Mouse (Mus musculus) embryonic facial prominence, embryonic 12.5 days (tissue): ENCODE results near the gene Casd1. TPM values are rescaled to one million over a fixed set of nuclear protein-coding genes. Genes with fewer than 3 reads are reported as not detected.

Experiments used
- ATAC-seq: fragments of 200-750 bp; cut with Nextera tagmentation; 2 replicates; pipeline ENCODE4 v1.8.0; 2017; ENCODE audit not compliant: insufficient number of reproducible peaks, insufficient read depth, low FRiP score, low TSS enrichment
- H3K27ac ChIP-seq: fragments of 300-500 bp; sonication (generic); 2 replicates; pipeline ENCODE4 v1.5.1; 2016; ENCODE audit warnings: mild to moderate bottlenecking
- H3K27me3 ChIP-seq: fragments of 300-500 bp; sonication (generic); 2 replicates; pipeline ENCODE4 v1.6.1; 2016; ENCODE audit warnings: mild to moderate bottlenecking, moderate library complexity
- H3K36me3 ChIP-seq: fragments of 300-500 bp; sonication (generic); 2 replicates; pipeline ENCODE4 v1.6.1; 2016; ENCODE audit warnings: mild to moderate bottlenecking
- H3K4me1 ChIP-seq: fragments of 300-500 bp; sonication (generic); 2 replicates; pipeline ENCODE4 v1.6.1; 2016
- H3K4me2 ChIP-seq: fragments of 300-500 bp; sonication (generic); replicated peaks from 2 replicates; pipeline ENCODE4 v1.6.1; 2016; ENCODE audit warnings: mild to moderate bottlenecking, moderate library complexity
- H3K4me3 ChIP-seq: fragments of 300-500 bp; sonication (generic); 2 replicates; pipeline ENCODE4 v1.5.1; 2016; ENCODE audit warnings: mild to moderate bottlenecking
- H3K9ac ChIP-seq: fragments of 300-500 bp; sonication (generic); 2 replicates; pipeline ENCODE4 v1.6.1; 2016; ENCODE audit warnings: mild to moderate bottlenecking, moderate library complexity
- H3K9me3 ChIP-seq: fragments of 300-500 bp; sonication (generic); 2 replicates; pipeline ENCODE4 v1.6.1; 2016; ENCODE audit warnings: mild to moderate bottlenecking, moderate library complexity
- WGBS: fragments of 180-500 bp; shearing (Covaris S2); methylation state at CpG from one replicate; pipeline ENCODE4 v1.1.7; 2016; 5-methylcytosine and 5-hydroxymethylcytosine counted together
- polyA plus RNA-seq: library from polyadenylated mRNA; unstranded; fragments of >200 nt; fragmentation: Nextera tagmentation; extraction: Ambion mirVana; gene quantifications from 2 replicates; pipeline ENCODE4 v1.2.1, GENCODE M21; 2016

Casd1 gene
- polyA plus RNA-seq, 1 experiment from 2014 or later: 42.7 TPM

GRCm38 (mm10) chr6:4664313-4664712 is 63.7 kb downstream of the Casd1 start:
- no peak overlapping the region for H3K9ac ChIP-seq
- no peak for ATAC-seq
- H3K27me3 ChIP-seq: no peaks in the 10 kb centered on the region
- 61% methylated on average over 2 of the region's 2 CpGs for WGBS
- H3K36me3 ChIP-seq: no peaks in the 10 kb centered on the region
- H3K9me3 ChIP-seq: no peaks in the 10 kb centered on the region
- no peak overlapping the region for H3K4me3 ChIP-seq
- H3K27ac ChIP-seq: no peak overlapping the region
- no peaks in the 10 kb centered on the region for H3K4me1 ChIP-seq
- no peak overlapping the region for H3K4me2 ChIP-seq

- WGBS: 92% methylated on average over 6 of the region's 6 CpGs
- no peak overlapping the region for H3K9ac ChIP-seq
- H3K36me3 ChIP-seq: no peaks in the 10 kb centered on the region
- H3K27me3 ChIP-seq: no peaks in the 10 kb centered on the region
- H3K27ac ChIP-seq: no peak overlapping the region
- H3K4me3 ChIP-seq: no peak overlapping the region
- no peaks in the 10 kb centered on the region for H3K4me1 ChIP-seq
- H3K9me3 ChIP-seq: no peaks in the 10 kb centered on the region
- no peak overlapping the region for H3K4me2 ChIP-seq
- no peak for ATAC-seq
Observed at GRCm38 (mm10) chr6:4665154-4665553, 64.5 kb downstream of the Casd1 start.

DNA sequence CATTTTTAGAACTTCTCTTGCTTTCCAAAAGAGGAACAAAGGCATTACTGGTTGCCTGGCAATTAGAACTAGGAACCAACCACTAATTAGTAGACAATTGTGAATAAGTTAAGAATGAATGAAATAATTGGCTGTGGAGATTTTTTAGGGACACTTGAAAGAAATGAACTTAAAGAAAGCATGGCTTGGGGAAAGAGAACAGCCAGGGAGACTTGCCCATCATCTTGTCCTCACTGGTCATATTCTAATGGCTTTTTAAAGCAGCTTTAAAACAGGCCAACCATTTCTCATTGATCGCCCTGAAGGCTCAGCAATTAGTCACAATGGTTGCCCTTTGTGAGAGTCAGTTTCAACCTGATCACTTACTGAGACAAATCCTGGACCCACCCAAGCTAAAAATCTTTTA is 76.7 kb downstream of the Casd1 start:
- Histone ChIP-seq H3K27me3 (no peaks in the 10 kb centered on the region), H3K9ac (no peak overlapping the region), H3K4me3 (no peak overlapping the region), H3K4me1 (no peaks in the 10 kb centered on the region), H3K36me3 (peaks cover 7% of the 10 kb centered on the region; the same call in 1 of the 2 replicates), H3K4me2 (no peak overlapping the region), H3K9me3 (no peaks in the 10 kb centered on the region), H3K27ac (no peak overlapping the region)
- ATAC-seq: no peak
- 39% methylated on average over 1 of the region's 1 CpGs for WGBS

GRCm38 (mm10) chr6:4679981-4680380 is 79.3 kb downstream of the Casd1 start:
- Histone ChIP-seq H3K27ac (no peak overlapping the region), H3K4me3 (no peak overlapping the region), H3K27me3 (no peaks in the 10 kb centered on the region), H3K4me1 (no peaks in the 10 kb centered on the region), H3K4me2 (no peak overlapping the region), H3K9me3 (no peaks in the 10 kb centered on the region), H3K9ac (no peak overlapping the region), H3K36me3 (0 out of 2 replicates have a peak, but pooled peaks cover 5% of the 10 kb centered on the region)
- WGBS: 87% methylated on average over 1 of the region's 1 CpGs
- ATAC-seq: no peak

DNA sequence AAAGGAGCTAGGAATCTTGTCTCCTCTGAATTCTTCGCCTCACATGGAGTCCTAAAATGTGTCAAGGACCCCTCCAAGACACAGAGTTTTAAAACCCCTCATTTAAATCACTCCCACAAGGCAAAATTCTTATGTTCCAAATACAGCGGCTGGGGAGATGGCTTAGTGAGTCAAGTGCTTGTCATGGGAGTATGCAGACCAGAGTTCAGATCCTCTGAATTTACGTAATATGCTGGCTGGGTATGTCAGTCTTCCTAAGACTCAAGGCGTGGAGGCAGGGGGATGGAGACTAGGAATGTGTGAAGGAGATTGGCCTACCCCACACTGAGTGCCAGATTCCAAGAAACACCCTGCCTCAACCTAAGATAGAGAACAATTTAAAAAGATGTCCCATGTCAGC is 79.9 kb downstream of the Casd1 start:
- Histone ChIP-seq H3K4me1 (no peaks in the 10 kb centered on the region), H3K27ac (no peak overlapping the region), H3K36me3 (0 out of 2 replicates have a peak, but pooled peaks cover 5% of the 10 kb centered on the region), H3K27me3 (no peaks in the 10 kb centered on the region), H3K4me3 (no peak overlapping the region), H3K9me3 (no peaks in the 10 kb centered on the region), H3K4me2 (no peak overlapping the region), H3K9ac (no peak overlapping the region)
- 89% methylated on average over 4 of the region's 4 CpGs for WGBS
- no peak for ATAC-seq

- no peaks in the 10 kb centered on the region for H3K27me3 ChIP-seq
- H3K9me3 ChIP-seq: no peaks in the 10 kb centered on the region
- no peak for ATAC-seq
- H3K4me2 ChIP-seq: no peak overlapping the region
- H3K36me3 ChIP-seq: 0 out of 2 replicates have a peak, but pooled peaks cover 4% of the 10 kb centered on the region
- 63% methylated on average over 10 of the region's 10 CpGs for WGBS
- H3K4me1 ChIP-seq: no peaks in the 10 kb centered on the region
- no peak overlapping the region for H3K9ac ChIP-seq
- H3K4me3 ChIP-seq: no peak overlapping the region
- no peak overlapping the region for H3K27ac ChIP-seq
Observed at GRCm38 (mm10) chr6:4684706-4685340, 84.2 kb downstream of the Casd1 start.

DNA sequence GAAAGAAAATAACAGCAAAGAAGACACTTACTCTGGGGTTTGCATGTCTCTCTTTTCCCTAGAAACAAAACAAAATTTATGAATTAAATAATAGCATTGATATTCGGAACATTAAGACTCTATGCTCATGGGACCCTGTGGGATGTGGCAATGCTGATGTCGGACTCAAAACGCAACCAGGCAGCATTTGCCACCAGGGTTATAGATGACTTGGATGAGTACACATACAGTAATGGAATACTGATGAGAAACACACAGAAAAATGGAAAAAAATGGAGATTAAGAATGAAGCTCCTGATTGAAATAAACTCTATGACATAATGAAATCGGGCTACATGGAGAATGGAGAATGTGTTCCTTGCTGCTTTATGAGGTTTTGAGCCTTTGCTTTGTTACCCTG is 89.8 kb downstream of the Casd1 start:
- Histone ChIP-seq H3K4me1 (no peaks in the 10 kb centered on the region), H3K9me3 (no peaks in the 10 kb centered on the region), H3K27me3 (no peaks in the 10 kb centered on the region), H3K36me3 (0 out of 2 replicates have a peak, but pooled peaks cover 3% of the 10 kb centered on the region), H3K9ac (no peak overlapping the region), H3K4me3 (no peak overlapping the region), H3K4me2 (no peak overlapping the region), H3K27ac (no peak overlapping the region)
- WGBS: 90% methylated on average over 4 of the region's 4 CpGs
- ATAC-seq: no peak

Other genes with a start within 250 kb of the Casd1 start
- 603 and 672 TPM in 2 replicates for gene Col1a2, start 96.0 kb upstream of the Casd1 start, polyA plus RNA-seq
- gene Sgce, start 146.4 kb downstream of the Casd1 start, polyA plus RNA-seq: 58.0 and 61.8 TPM in 2 replicates
- 11.5 and 12.9 TPM in 2 replicates for gene Peg10, start 146.5 kb downstream of the Casd1 start, polyA plus RNA-seq